Mouse (Mus musculus): ENCODE results near the gene Clec2e.

Gene Clec2e

DNA sequence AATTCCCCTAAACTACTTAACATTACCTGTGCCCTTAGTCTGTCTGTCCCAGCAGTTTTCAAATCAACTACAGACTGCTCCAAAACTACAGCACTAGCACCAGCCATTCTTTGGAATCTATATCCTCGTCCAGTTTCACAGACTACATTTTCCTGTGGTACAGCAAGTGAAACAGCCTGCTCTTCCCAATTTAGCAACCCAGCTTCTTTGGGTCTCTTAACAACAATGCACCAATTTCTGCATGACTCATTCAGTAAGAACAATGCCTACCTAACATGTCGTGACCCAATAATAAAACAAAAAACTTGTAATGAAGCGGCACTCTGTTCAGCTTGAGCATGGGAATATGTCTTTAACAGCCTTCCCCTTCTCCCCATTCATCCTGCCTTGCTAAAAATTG, 35.3 kb downstream of the Clec2e start:
- no peak for DNase-seq (ENCODE audit: low spot score in 2 of 2)

- DNase-seq (ENCODE audit: low spot score in 2 of 2), result no peak
These were observed 42.7 kb downstream of the Clec2e start for GRCm38 (mm10) chr6:129058013-129058412.

DNA sequence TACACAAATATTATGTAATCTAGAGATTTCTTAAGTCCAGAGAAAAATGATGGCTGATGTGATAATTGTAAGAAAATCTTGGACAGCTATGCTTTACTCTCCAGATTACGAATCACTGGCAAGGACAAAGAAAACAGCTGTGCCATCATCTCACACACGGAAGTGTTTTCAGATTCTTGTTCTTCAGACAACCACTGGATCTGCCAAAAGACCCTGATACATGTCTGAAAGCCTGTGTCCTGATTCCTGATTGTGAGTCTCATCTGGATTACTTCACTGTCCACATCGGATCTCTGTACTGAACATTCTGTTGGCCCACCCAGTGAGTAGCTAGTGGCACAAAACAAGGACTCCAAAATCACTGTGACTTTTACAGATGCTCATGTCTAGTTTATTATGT, 44.5 kb downstream of the Clec2e start:
- no peak for DNase-seq (ENCODE audit: low spot score in 2 of 2)

GRCm38 (mm10) chr6:129051731-129052130, 49.0 kb downstream of the Clec2e start:
- no peak for DNase-seq (ENCODE audit: low spot score in 2 of 2)

DNA sequence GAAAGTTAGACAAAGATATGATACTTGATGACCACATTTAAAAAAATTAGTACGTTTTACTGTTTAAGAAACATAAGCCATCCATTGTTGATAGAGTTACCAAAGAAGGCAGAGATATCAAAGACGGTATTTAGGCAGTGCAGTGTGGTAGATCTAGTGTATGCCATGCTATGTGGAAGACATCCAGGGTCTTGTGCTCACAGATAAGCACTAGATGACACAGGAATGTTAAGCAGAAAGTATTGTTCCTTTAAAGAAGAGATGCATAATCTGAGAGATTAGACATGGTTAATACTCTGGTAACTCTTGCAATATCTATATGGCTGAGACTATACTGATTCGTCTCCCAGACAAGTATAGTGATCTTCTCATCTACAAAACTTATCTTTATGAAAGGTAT, 49.6 kb downstream of the Clec2e start:
- no peak for DNase-seq (ENCODE audit: low spot score in 2 of 2)

GRCm38 (mm10) chr6:129049596-129050251, 51.0 kb downstream of the Clec2e start:
- no peak for DNase-seq (ENCODE audit: low spot score in 2 of 2)

- peak; percentile 76 to 85 for DNase-seq (ENCODE audit: low spot score in 2 of 2)
These were observed 51.7 kb downstream of the Clec2e start for GRCm38 (mm10) chr6:129048857-129049473.

GRCm38 (mm10) chr6:129048381-129048780, 52.3 kb downstream of the Clec2e start:
- no peak for DNase-seq (ENCODE audit: low spot score in 2 of 2)

- DNase-seq (ENCODE audit: low spot score in 2 of 2), result no peak
These were observed 55.1 kb downstream of the Clec2e start, which contains the start of gene Klrb1f for GRCm38 (mm10) chr6:129045601-129046000. Gene Klrb1f (plus strand): TSS chr6:129045901.

- DNase-seq (ENCODE audit: low spot score in 2 of 2), result no peak
These were observed 58.2 kb downstream of the Clec2e start for GRCm38 (mm10) chr6:129042470-129042869.
